In the genomic region with DNA sequence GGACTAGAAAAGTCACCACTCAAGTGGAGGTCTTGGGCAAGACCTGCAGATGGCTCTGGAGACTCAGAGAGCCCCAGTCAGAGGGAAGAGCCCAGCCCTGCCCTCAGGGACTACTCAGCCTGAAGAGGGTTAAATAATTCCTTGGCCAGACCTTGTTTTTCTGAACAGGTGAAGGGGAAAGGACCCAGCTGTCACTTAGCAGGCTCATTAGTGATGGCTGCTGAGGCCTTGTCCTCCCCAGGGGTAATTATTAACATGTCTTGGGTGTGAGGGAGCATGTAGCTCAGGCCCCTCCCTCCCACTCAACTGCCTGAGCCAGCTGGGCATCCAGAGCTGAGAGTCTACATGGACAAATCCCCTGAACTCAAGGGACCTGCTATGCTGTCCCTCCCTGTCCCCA, we compare ENCODE assay signal across 13 mouse cellular contexts.
DNase-seq lines count a peak whose midpoint lies in the region; ATAC-seq and TF ChIP-seq lines count a peak whose summit lies in the region.
"Had no signal": no experiment of that assay in that cellular context is flagged by ENCODE, and none has a peak within 500 bp of the region (broad histone marks: within the 10 kb centered on the region; RNA-seq: fewer than 3 reads in every experiment).

No protein-coding gene starts in this region.

- H3K9me3 ChIP-seq in hindbrain, postnatal 0 days (ENCODE audit: low read length): no peaks in the 10 kb centered on the region
- no peaks in the 10 kb centered on the region for H3K9me3 ChIP-seq in hindbrain, embryonic 10.5 days
- no peaks in the 10 kb centered on the region for H3K9me3 ChIP-seq in embryonic facial prominence, embryonic 14.5 days (ENCODE audit: control insufficient read depth, low read length)
- no peaks in the 10 kb centered on the region for H3K9me3 ChIP-seq in kidney, embryonic 16.5 days (ENCODE audit: low read length)
- H3K9me3 ChIP-seq in hindbrain, embryonic 11.5 days (ENCODE audit: control insufficient read depth, low read length): no peaks in the 10 kb centered on the region
- H3K9me3 ChIP-seq: forebrain, embryonic 13.5 days; G1E; heart, embryonic 15.5 days had no signal

- ATAC-seq in hindbrain, postnatal 0 days: peak; percentile 29; the same call in 1 of the 2 replicates
- peak; percentile 63 for ATAC-seq in embryonic facial prominence, embryonic 14.5 days (ENCODE audit: low read depth)
- peak; percentile 81 for ATAC-seq in kidney, embryonic 16.5 days (ENCODE audit: low FRiP score, low TSS enrichment)
- no peak for ATAC-seq in hindbrain, embryonic 11.5 days (ENCODE audit: low FRiP score)
- ATAC-seq: forebrain, embryonic 13.5 days had no signal

- H3K4me1 ChIP-seq in hindbrain, postnatal 0 days (ENCODE audit: insufficient read depth, low read length): no peaks in the 10 kb centered on the region
- peaks cover 24% of the 10 kb centered on the region for H3K4me1 ChIP-seq in hindbrain, embryonic 10.5 days (replicated peaks)
- H3K4me1 ChIP-seq in embryonic facial prominence, embryonic 14.5 days (ENCODE audit: control insufficient read depth, insufficient read depth, low read length): 0 out of 2 replicates have a peak, but pooled peaks cover 4% of the 10 kb centered on the region
- peaks cover 43% of the 10 kb centered on the region for H3K4me1 ChIP-seq in kidney, embryonic 16.5 days (ENCODE audit: insufficient read depth, low read length)
- no peaks in the 10 kb centered on the region for H3K4me1 ChIP-seq in thymus, adult 2 months (replicated peaks; ENCODE audit: control insufficient read depth, insufficient read depth, low read length)
- no peaks in the 10 kb centered on the region for H3K4me1 ChIP-seq in hindbrain, embryonic 11.5 days (replicated peaks; ENCODE audit: control insufficient read depth, insufficient read depth, low read length)
- H3K4me1 ChIP-seq: heart, embryonic 15.5 days had no signal

- TF ChIP-seq POLR2A in thymus, adult 2 months (IDR thresholded peaks at IDR 0.05; ENCODE audit: control insufficient read depth, extremely low read depth, insufficient read depth, low read length, poor library complexity): no peak

- no peak overlapping the region for H3K9ac ChIP-seq in hindbrain, postnatal 0 days (replicated peaks; ENCODE audit: low read length)
- no peak overlapping the region for H3K9ac ChIP-seq in embryonic facial prominence, embryonic 14.5 days (ENCODE audit: low read depth, low read length)
- no peak overlapping the region for H3K9ac ChIP-seq in kidney, embryonic 16.5 days (replicated peaks; ENCODE audit: low read length)
- no peak overlapping the region for H3K9ac ChIP-seq in hindbrain, embryonic 11.5 days (ENCODE audit: low read depth, low read length)
- H3K9ac ChIP-seq: forebrain, embryonic 13.5 days; heart, embryonic 15.5 days had no signal

- no peak overlapping the region for H3K27ac ChIP-seq in hindbrain, postnatal 0 days
- no peak overlapping the region for H3K27ac ChIP-seq in hindbrain, embryonic 10.5 days
- no peak overlapping the region for H3K27ac ChIP-seq in embryonic facial prominence, embryonic 14.5 days (replicated peaks; ENCODE audit: low read depth, low read length)
- H3K27ac ChIP-seq in kidney, embryonic 16.5 days (ENCODE audit: low read length): no peak overlapping the region
- no peak overlapping the region for H3K27ac ChIP-seq in thymus, adult 2 months (ENCODE audit: control insufficient read depth, insufficient read depth, low read length)
- H3K27ac ChIP-seq in hindbrain, embryonic 11.5 days (ENCODE audit: low read depth, low read length): no peak overlapping the region
- H3K27ac ChIP-seq: forebrain, embryonic 13.5 days; heart, embryonic 15.5 days; left cerebral cortex, adult 2 months; macrophage had no signal

- H3K36me3 ChIP-seq in hindbrain, postnatal 0 days (ENCODE audit: insufficient read depth, low read length): no peaks in the 10 kb centered on the region
- H3K36me3 ChIP-seq in hindbrain, embryonic 10.5 days: no peaks in the 10 kb centered on the region
- H3K36me3 ChIP-seq in embryonic facial prominence, embryonic 14.5 days (ENCODE audit: control insufficient read depth, insufficient read depth, low read length): no peaks in the 10 kb centered on the region
- H3K36me3 ChIP-seq in kidney, embryonic 16.5 days (ENCODE audit: insufficient read depth, low read length): no peaks in the 10 kb centered on the region
- no peaks in the 10 kb centered on the region for H3K36me3 ChIP-seq in thymus, adult 2 months (ENCODE audit: control insufficient read depth, insufficient read depth, low read length)
- no peaks in the 10 kb centered on the region for H3K36me3 ChIP-seq in hindbrain, embryonic 11.5 days (ENCODE audit: control insufficient read depth, insufficient read depth, low read length)
- H3K36me3 ChIP-seq: G1E; heart, embryonic 15.5 days had no signal

- H3K4me2 ChIP-seq in hindbrain, postnatal 0 days (ENCODE audit: low read depth, low read length): no peak overlapping the region
- H3K4me2 ChIP-seq in embryonic facial prominence, embryonic 14.5 days (ENCODE audit: low read depth, low read length): no peak overlapping the region
- H3K4me2 ChIP-seq in kidney, embryonic 16.5 days (replicated peaks; ENCODE audit: low read depth, low read length): no peak overlapping the region
- H3K4me2 ChIP-seq in hindbrain, embryonic 11.5 days (replicated peaks; ENCODE audit: low read depth, low read length): no peak overlapping the region
- H3K4me2 ChIP-seq: forebrain, embryonic 13.5 days; heart, embryonic 15.5 days had no signal

- no peak for TF ChIP-seq CTCF in hindbrain, postnatal 0 days (IDR thresholded peaks at IDR 0.05; ENCODE audit: low read depth)
- TF ChIP-seq CTCF in thymus, adult 2 months (IDR thresholded peaks at IDR 0.05; ENCODE audit: borderline replicate concordance, control insufficient read depth, extremely low read depth, insufficient read depth, low read length, poor library complexity): no peak

- DNase-seq in hindbrain, postnatal 0 days (ENCODE audit: low spot score): peak; percentile 5
- DNase-seq in hindbrain, embryonic 10.5 days (ENCODE audit: low spot score): no peak
- no peak for DNase-seq in embryonic facial prominence, embryonic 14.5 days (ENCODE audit: low spot score)
- DNase-seq in retina, embryonic 14.5 days (ENCODE audit: low spot score): peak; percentile 27
- DNase-seq in thymus, adult 2 months: no peak
- DNase-seq in cerebellum, postnatal 14 days: no peak
- DNase-seq in hindbrain, embryonic 11.5 days (ENCODE audit: low spot score): no peak

- H3K4me3 ChIP-seq in hindbrain, postnatal 0 days (ENCODE audit: low read length): no peak overlapping the region
- no peak overlapping the region for H3K4me3 ChIP-seq in hindbrain, embryonic 10.5 days
- H3K4me3 ChIP-seq in embryonic facial prominence, embryonic 14.5 days (ENCODE audit: low read depth, low read length): no peak overlapping the region
- H3K4me3 ChIP-seq in kidney, embryonic 16.5 days (ENCODE audit: low read length): no peak overlapping the region
- H3K4me3 ChIP-seq in thymus, adult 2 months (ENCODE audit: control insufficient read depth, insufficient read depth, low read length): no peak overlapping the region
- no peak overlapping the region for H3K4me3 ChIP-seq in hindbrain, embryonic 11.5 days (ENCODE audit: low read depth, low read length)
- H3K4me3 ChIP-seq: forebrain, embryonic 13.5 days; heart, embryonic 15.5 days; left cerebral cortex, adult 2 months had no signal

- H3K27me3 ChIP-seq in hindbrain, postnatal 0 days (ENCODE audit: insufficient read depth, low read length): no peaks in the 10 kb centered on the region
- H3K27me3 ChIP-seq in hindbrain, embryonic 10.5 days (ENCODE audit: insufficient read depth, poor library complexity, severe bottlenecking): no peaks in the 10 kb centered on the region
- no peaks in the 10 kb centered on the region for H3K27me3 ChIP-seq in embryonic facial prominence, embryonic 14.5 days (replicated peaks; ENCODE audit: control insufficient read depth, insufficient read depth, low read length)
- no peaks in the 10 kb centered on the region for H3K27me3 ChIP-seq in kidney, embryonic 16.5 days (ENCODE audit: insufficient read depth, low read length)
- H3K27me3 ChIP-seq in thymus, adult 2 months (ENCODE audit: control insufficient read depth, insufficient read depth, low read length): no peaks in the 10 kb centered on the region
- no peaks in the 10 kb centered on the region for H3K27me3 ChIP-seq in hindbrain, embryonic 11.5 days (ENCODE audit: control insufficient read depth, insufficient read depth, low read length)
- H3K27me3 ChIP-seq: forebrain, embryonic 13.5 days had no signal

Comparison
In these comparisons a context has a peak if more than half of its experiments do, and no peak if none do; other contexts are left out.
1. DNase-seq: peak in hindbrain, postnatal 0 days (single experiment) and retina, embryonic 14.5 days (single experiment); none in hindbrain, embryonic 10.5 days (single experiment), embryonic facial prominence, embryonic 14.5 days (single experiment), thymus, adult 2 months (single experiment), cerebellum, postnatal 14 days (0 of 2) and hindbrain, embryonic 11.5 days (single experiment).